Mouse (Mus musculus): ENCODE results near the gene Cacna1c.

- TF ChIP-seq CTCF (conservative IDR thresholded peaks at IDR 0.05; ENCODE audit: low read length) (no peak), NANOG (IDR thresholded peaks at IDR 0.05; ENCODE audit: borderline replicate concordance, low read length) (no peak)
Observed at GRCm38 (mm10) chr6:118722336-118722735, 473.9 kb downstream of the Cacna1c start.
